Mouse (Mus musculus) kidney, adult 18-20 months (tissue): ENCODE measurements around the gene Gzmb.
"Not testable (repeated sequence)": the region's sequence is repeated elsewhere in the genome, so short reads cannot be mapped to it uniquely, and the experiment has no call there.

Experiments
- DNase-seq: peaks from one replicate; pipeline ENCODE4 v3.0.0; 2021

Gene Gzmb

GRCm38 (mm10) chr14:56262153-56262552, at the start of gene Gzmb:
TSS of gene Gzmb (minus strand) at chr14:56262260.
- DNase-seq = no peak

- DNase-seq = not testable (repeated sequence)
Observed at GRCm38 (mm10) chr14:56311801-56312200, 49.7 kb upstream of the Gzmb start.

GRCm38 (mm10) chr14:56310238-56310637, 48.2 kb upstream of the Gzmb start:
- DNase-seq = no peak

DNA sequence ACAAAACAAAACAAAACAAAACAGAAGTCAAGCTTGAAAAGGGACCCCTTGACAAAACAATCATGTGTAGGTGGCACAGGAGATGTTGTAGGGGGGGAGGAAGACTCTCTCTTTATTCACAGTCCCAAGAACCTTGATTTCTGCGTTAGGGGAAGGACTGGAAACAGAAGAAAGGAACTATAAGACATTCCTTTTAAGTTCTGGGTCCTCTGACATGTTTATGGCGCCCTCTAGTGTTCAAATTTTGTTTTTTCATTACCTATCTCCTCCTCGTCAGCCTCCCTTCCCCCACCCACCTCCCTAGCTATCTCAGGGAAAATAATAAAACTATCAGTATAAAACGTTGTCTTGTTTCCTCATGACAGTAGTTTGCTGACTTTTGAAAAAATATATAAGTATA, 42.1 kb upstream of the Gzmb start:
- no peak for DNase-seq

- DNase-seq = no peak
Observed at GRCm38 (mm10) chr14:56303506-56304025, 41.5 kb upstream of the Gzmb start.

DNA sequence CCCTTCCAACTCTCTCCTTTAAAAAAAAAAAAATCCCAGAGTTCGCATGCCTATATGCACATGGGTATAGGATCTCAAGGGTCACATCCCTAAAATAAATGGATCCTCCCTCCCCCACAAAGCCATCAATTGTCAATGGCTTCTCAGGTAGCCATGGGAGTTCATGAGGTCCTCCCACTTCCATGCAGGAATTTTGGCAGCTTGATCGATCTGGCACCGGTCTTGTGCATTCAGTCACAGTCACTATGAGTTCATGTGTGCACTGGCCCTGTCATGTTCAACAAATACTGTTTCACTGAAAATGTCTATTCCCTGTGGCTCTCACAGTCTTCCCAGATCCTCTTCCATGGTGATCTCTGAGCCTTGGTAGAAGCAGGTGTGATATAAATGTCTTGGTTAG, 40.0 kb upstream of the Gzmb start:
- no peak for DNase-seq

GRCm38 (mm10) chr14:56296786-56297185, 34.7 kb upstream of the Gzmb start:
- no peak for DNase-seq

- DNase-seq = no peak
Observed at GRCm38 (mm10) chr14:56296106-56296505, 34.0 kb upstream of the Gzmb start.

DNA sequence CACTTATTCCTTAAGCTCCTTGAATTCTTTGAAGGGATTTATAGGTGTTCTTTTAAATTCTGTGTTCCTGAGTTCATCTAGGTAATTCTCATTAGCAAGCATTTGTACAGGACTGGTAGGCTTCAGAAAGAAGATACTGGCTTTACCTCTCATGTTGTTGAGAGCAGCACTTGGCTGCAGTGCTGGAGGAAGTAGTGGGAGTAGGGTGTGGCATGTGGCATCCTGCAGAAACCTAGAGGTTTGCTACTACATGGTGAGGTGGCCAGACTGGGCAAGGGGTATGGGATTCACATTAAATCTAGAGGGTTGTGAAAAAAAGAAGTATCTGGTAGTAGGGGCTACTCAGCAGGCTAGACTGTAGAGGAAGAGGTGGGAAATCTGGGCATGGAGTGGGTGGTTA, 31.1 kb upstream of the Gzmb start:
- DNase-seq = no peak

GRCm38 (mm10) chr14:56288651-56289050, 26.6 kb upstream of the Gzmb start:
- DNase-seq = no peak

- DNase-seq = no peak
Observed at GRCm38 (mm10) chr14:56287806-56288205, 25.7 kb upstream of the Gzmb start.

GRCm38 (mm10) chr14:56284356-56285325, 22.6 kb upstream of the Gzmb start:
- DNase-seq = no peak

GRCm38 (mm10) chr14:56283816-56284215, 21.8 kb upstream of the Gzmb start:
- DNase-seq = no peak

DNA sequence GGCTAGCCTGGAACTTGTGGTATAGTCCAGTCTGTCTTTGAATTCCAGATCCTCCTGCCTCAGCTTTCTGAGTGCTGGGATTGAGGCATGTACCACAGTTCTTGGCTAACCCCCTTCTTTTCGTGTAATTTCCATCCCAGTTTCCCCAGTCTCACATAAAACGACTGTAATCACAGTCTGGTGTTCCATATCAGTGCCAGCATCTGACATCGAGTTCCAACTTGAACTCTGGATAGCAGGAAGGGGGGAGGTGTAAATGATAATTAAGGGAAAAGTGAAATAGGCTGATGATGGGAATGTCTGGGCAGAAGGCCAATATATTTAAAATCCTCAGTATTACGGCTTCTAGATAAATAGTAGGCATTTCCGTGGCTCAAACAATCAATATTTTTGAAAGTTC, 19.0 kb upstream of the Gzmb start:
- DNase-seq = no peak

GRCm38 (mm10) chr14:56278691-56279090, 16.6 kb upstream of the Gzmb start:
- not testable (repeated sequence) for DNase-seq

- not testable (repeated sequence) for DNase-seq
Observed at GRCm38 (mm10) chr14:56276096-56276495, 14.0 kb upstream of the Gzmb start.

GRCm38 (mm10) chr14:56266109-56266508, 4.0 kb upstream of the Gzmb start:
- DNase-seq = no peak

DNA sequence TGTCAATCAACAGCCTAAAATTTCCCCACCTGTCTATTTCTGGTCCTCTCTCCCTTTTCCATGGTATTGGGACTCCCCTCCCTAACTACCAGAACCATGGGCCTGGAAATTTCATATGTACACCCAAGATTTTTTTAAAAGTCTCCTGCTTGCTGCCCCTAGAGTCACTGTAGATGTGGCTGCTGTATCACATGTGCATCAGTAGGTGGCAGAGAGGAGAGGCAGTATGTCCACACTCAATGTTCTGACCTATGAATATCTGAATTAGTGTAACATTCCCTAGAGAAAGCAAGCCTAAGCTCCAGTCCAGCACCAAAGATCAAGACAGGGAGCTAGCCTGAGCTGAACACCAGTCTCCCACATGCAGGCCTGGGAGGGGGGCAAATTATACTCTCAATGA, 21.7 kb downstream of the Gzmb start:
- DNase-seq = no peak

- DNase-seq = no peak
Observed at GRCm38 (mm10) chr14:56234556-56234955, 27.5 kb downstream of the Gzmb start, which contains the start of gene Gzmc. TSS of gene Gzmc (minus strand) at chr14:56234656.

DNA sequence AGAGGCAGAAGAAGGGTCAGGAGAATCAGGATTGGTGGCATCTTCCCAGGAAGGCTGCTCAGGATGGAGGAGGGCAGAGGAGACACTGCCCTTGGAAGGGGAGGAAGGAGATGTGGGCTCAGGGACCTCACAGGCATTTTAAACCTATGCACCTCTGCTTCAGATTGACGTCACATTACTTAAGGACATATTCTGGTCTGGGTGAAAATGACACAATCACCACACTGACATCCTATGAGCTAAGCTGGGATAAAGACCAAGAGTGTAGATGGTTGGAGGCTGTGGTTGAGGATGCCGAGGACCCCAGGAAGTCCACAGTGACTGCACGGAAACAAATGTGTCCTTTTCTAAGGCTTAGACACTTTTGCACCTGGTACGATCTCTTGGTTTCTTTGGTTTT, 50.7 kb downstream of the Gzmb start, which contains the start of gene Gzmf:
TSS of gene Gzmf (minus strand) at position 101 of the 400 bp plus-strand sequence.
- no peak for DNase-seq
